Mouse (Mus musculus): ENCODE data around the gene Fam169a. TPM values are rescaled to one million over a fixed set of nuclear protein-coding genes. Genes with fewer than 3 reads are reported as not detected.
A peak's percentile ranks its signal among the peaks of the same experiment; 100 is the strongest.

Fam169a gene
- total RNA-seq, 2 experiments from 2014 or later = not detected

- intact Hi-C loops (cut with DNase I; ENCODE audit: low total_unique reads) = no loop called here
- DNase-seq = no peak
Observed at GRCm38 (mm10) chr13:97142321-97142720, 75.2 kb downstream of the Fam169a start.

DNA sequence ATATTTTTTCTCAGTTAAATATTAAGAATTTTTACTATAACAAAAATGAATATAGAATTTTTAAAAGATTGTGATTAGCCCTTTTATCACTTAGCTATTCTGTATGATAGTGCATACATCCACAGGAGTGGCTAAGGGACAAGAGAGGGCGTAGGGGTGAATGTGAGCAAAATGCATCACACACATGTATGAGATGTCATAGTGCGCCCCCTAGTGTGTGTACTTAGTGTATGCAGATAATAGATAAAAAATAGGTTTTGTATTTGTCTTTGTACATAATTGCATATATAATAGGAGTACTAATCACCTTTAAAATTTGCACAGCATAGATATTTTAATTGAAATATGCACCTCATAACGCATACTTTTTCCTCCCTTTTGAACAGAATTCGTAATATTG, 78.7 kb downstream of the Fam169a start:
- intact Hi-C loops (cut with DNase I; ENCODE audit: low total_unique reads) = no loop called here
- DNase-seq = peak; percentile 13

DNA sequence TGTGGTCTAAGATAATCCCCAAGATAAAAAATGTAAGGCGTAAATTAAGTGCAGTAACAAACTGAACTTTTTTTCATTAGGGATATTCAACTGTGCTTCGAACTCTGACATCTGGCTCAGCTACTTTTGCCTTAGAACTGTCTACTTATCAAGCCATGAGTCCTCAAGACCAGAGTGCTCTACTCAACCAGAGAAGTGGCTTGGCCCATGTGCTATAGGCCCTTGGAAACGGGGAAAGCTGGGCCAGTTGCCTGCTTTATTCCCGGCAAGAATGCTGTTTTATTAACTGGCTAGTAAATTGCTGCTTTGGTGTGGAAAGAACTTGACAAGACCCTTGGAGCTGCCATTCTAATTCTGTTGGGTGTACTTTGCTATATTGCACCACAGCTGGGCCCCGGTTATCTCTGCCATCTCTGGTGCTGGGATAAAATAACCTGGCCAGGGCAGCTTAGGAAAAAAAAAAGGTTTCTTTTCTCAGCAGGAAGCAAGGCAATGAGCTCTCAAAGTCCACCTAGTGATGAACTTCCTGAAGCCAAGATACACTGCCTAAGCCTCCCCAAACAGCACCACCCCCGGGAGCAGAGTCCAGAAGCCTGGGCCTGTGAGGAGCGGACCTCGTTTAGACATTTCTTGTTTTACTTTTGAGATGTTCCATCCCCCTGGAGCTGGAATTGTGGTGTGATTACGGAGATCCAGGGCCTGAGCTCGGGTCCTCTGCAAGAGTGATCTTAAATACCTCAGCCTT, 108.6 kb downstream of the Fam169a start:
- intact Hi-C loops (cut with DNase I; ENCODE audit: low total_unique reads) = no loop called here
- DNase-seq = no peak

DNA sequence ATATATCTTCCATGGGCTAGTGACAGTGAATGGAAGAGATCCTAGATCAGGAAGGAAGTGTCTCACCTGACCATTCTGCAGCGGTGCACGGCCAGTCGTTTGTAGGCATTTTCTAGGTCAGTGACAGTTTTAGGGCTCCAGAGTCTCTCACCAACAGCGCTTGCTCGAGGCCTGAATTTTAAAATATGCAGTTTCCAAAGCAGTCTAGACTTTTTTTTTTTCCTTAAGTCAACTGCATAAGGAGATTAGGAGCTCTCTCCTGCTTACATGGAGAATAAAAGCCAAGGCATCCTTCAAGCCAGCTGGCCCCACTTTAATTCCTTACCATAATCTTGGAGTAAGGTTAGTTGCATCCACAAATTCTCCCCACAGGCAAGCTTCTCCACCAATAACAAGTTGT, 109.6 kb downstream of the Fam169a start:
- DNase-seq = no peak
- intact Hi-C loops (cut with DNase I; ENCODE audit: low total_unique reads) = no loop called here

- intact Hi-C loops (cut with DNase I; ENCODE audit: low total_unique reads) = no loop called here
- no peak for DNase-seq
Observed at GRCm38 (mm10) chr13:97178943-97179342, 111.9 kb downstream of the Fam169a start.

DNA sequence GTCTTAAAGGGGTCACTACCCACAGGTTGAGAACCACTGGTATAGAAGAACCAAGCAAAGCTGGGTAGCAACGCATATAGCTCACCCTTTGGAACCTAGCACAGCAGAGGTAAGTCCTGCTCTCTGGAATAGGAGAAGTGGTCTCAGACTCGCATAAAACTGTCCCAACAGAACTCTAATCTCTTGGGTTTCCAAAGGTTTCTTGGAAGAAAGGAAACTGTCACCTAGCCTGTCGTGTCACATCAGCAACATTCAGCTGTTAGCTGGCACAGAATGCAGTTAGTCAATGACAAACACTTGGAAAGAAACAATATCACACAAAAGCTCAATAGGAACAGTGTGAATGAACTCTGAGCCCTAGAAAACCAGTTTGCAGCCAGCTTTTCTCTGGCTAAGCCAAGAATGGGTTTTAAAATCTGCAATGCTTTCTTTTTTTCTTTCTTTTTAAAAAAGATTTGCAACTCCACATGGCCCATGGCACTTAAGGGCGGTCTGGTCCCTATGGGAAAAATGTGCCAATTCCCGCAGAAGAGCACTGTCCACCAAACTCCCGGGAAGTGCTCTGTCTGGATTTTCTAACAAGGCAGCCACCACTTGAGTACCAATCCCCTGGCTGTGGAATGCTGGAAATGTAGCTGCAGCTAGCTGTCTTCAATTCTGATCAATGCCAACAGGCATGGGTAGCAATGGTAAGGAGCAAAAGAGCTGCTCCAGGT, 113.2 kb downstream of the Fam169a start:
- DNase-seq = no peak
- intact Hi-C loops (cut with DNase I; ENCODE audit: low total_unique reads) = no loop called here

Other genes starting within 250 kb of the Fam169a start
- gene Gcnt4, start 142.6 kb upstream of the Fam169a start, total RNA-seq (2021) = under 1 TPM; 0.11 to 0.23 TPM
- not detected for gene 1700029F12Rik, start 32.9 kb upstream of the Fam169a start, total RNA-seq (2021)
- gene Gm6169, start 32.0 kb downstream of the Fam169a start, total RNA-seq (2021) = 1 to 10 TPM in 1 of 2 experiments, not detected in 1; 8.9 TPM
- gene Gfm2, start 70.7 kb downstream of the Fam169a start, total RNA-seq (2021) = 10 to 100 TPM; 39.8 to 47.7 TPM
- gene Nsa2, start 70.7 kb downstream of the Fam169a start, total RNA-seq (2021) = 10 to 100 TPM; 66.5 to 67.6 TPM
- 10 to 100 TPM; 12.8 to 13.0 TPM for gene Hexb, start 131.1 kb downstream of the Fam169a start, total RNA-seq (2021)
- 1 to 10 TPM; 3.2 to 3.6 TPM for gene Enc1, start 173.8 kb downstream of the Fam169a start, total RNA-seq (2021)

All from gastrocnemius, postnatal 14 days (tissue).